Mouse (Mus musculus): ENCODE data around the gene Chrna4. TPM values are rescaled to one million over a fixed set of nuclear protein-coding genes. Genes with fewer than 3 reads are reported as not detected.

Chrna4 gene
- total RNA-seq (2023): not detected

GRCm38 (mm10) chr2:181043437-181043836 lies at the start of gene Chrna4:
TSS of gene Chrna4 (minus strand) at chr2:181043546.

GRCm38 (mm10) chr2:180986449-180986848 lies 56.9 kb downstream of the Chrna4 start, which contains the start of gene Col20a1:
TSS of gene Col20a1 (plus strand) at chr2:180986535.

Other genes starting within 250 kb of the Chrna4 start
- gene Ythdf1, start 122.6 kb downstream of the Chrna4 start, total RNA-seq (2023): 10 to 100 TPM; 72.0 to 73.2 TPM
- not detected for gene Birc7, start 114.5 kb downstream of the Chrna4 start, total RNA-seq (2023)
- 1 to 10 TPM in 1 of 2 experiments, not detected in 1; 3.5 TPM for gene Nkain4, start 88.8 kb downstream of the Chrna4 start, total RNA-seq (2023)
- gene Arfgap1, start 76.3 kb downstream of the Chrna4 start, total RNA-seq (2023): 10 to 100 TPM; 51.0 to 54.5 TPM
- gene Col20a1, start 57.0 kb downstream of the Chrna4 start, total RNA-seq (2023): 1 to 10 TPM; 1.5 to 1.8 TPM
- gene Kcnq2, start 91.8 kb upstream of the Chrna4 start, total RNA-seq (2023): not detected
- gene Eef1a2, start 113.5 kb upstream of the Chrna4 start, total RNA-seq (2023): not detected
- gene Ppdpf, start 143.7 kb upstream of the Chrna4 start, total RNA-seq (2023): 10 to 100 TPM; 61.3 to 68.4 TPM
- under 1 TPM in 1 of 2 experiments, not detected in 1; 0.34 TPM for gene Ptk6, start 159.2 kb upstream of the Chrna4 start, total RNA-seq (2023)
- not detected for gene Srms, start 169.6 kb upstream of the Chrna4 start, total RNA-seq (2023)
- gene Fndc11, start 176.5 kb upstream of the Chrna4 start, total RNA-seq (2023): not detected
- gene Helz2, start 198.5 kb upstream of the Chrna4 start, total RNA-seq (2023): 10 to 100 TPM; 57.6 to 57.7 TPM
- 10 to 100 TPM; 26.5 to 28.5 TPM for gene Gmeb2, start 244.5 kb upstream of the Chrna4 start, total RNA-seq (2023)

Data from monocyte, adult 59 days (primary cell).